Mouse (Mus musculus) embryonic stem cell, embryonic (primary cell): Measurements from ENCODE around the gene Mfap5.

Experiments used
- CTCF ChIA-PET, 4 experiments: fragments of 300-600 bp in 2 of 4; fragments of 350-600 bp in 2 of 4; sonication (Branson Sonifier 250); formaldehyde crosslinking; loops; one replicate each; lab custom pipeline; 2022; ENCODE audit warnings: inconsistent platforms in 2 of 4; lab: Charles Lee
- POLR2A ChIA-PET, 4 experiments: fragments of 300-600 bp in 2 of 4; fragments of 350-600 bp in 2 of 4; sonication (Branson Sonifier 250); formaldehyde crosslinking; loops; one replicate each; lab custom pipeline; 2022; ENCODE audit warnings: antibody characterized with exemption in 4 of 4, inconsistent platforms in 1 of 4; lab: Charles Lee

Mfap5 gene

GRCm38 (mm10) chr6:122569113-122569512, 63.5 kb downstream of the Mfap5 start:
- ChIA-PET POLR2A (interaction anchor here in 2 of 4 experiments (1.1 to 2.1 kb wide), 2 partner anchors 22 to 40 kb away, joined by 3 to 12 read pairs; partner anchors contain the start of gene Gdf3 (in 1 of the 2)), CTCF (no interaction called here)

GRCm38 (mm10) chr6:122569762-122570161, 64.1 kb downstream of the Mfap5 start:
- ChIA-PET CTCF (interaction anchor here in 2 of 4 experiments (1.0 to 2.6 kb wide), 4 partner anchors 7 to 13 kb away, joined by 3 to 9 read pairs (median 5); no protein-coding TSS in a partner anchor), POLR2A (interaction anchor here in 2 of 4 experiments (0.7 to 2.1 kb wide), 5 partner anchors 11 to 78 kb away, joined by 3 to 12 read pairs (median 3); partner anchors contain the start of gene Gdf3 (in 1 of the 2))

- CTCF ChIA-PET, result interaction anchor here (0.5 to 2.6 kb wide), 9 partner anchors 9 to 1762 kb away, joined by 3 to 9 read pairs (median 4); no protein-coding TSS in a partner anchor
- POLR2A ChIA-PET, result interaction anchor here in 2 of 4 experiments (0.9 to 2.1 kb wide), 5 partner anchors 9 to 38 kb away, joined by 3 to 12 read pairs (median 3); partner anchors contain the start of gene Gdf3 (in 1 of the 2)
Observed at GRCm38 (mm10) chr6:122570695-122571616, 65.3 kb downstream of the Mfap5 start.

- ChIA-PET POLR2A (interaction anchor here in 2 of 4 experiments (0.5 to 1.3 kb wide), 2 partner anchors 48 to 131 kb away, joined by 3 to 5 read pairs; no protein-coding TSS in a partner anchor), CTCF (interaction anchor here in 3 of 4 experiments (0.6 to 2.6 kb wide), 7 partner anchors 9 to 40 kb away, joined by 3 to 9 read pairs (median 4); no protein-coding TSS in a partner anchor)
Observed at GRCm38 (mm10) chr6:122571617-122571959, 65.9 kb downstream of the Mfap5 start.

GRCm38 (mm10) chr6:122575037-122575436, 69.4 kb downstream of the Mfap5 start:
- POLR2A ChIA-PET, result interaction anchor here in 2 of 4 experiments (0.6 to 1.6 kb wide), 4 partner anchors 8 to 116 kb away, joined by 3 to 4 read pairs (median 4); partner anchors contain the start of gene Apobec1 (in 1 of the 2)
- CTCF ChIA-PET, result interaction anchor here in 2 of 4 experiments (0.6 kb wide), 2 partner anchors 8 to 57 kb away, joined by 3 to 8 read pairs; no protein-coding TSS in a partner anchor

- ChIA-PET CTCF (no interaction called here), POLR2A (interaction anchor here in 3 of 4 experiments (0.5 to 1.5 kb wide), 4 partner anchors 9 to 83 kb away, joined by 3 to 6 read pairs (median 5); no protein-coding TSS in a partner anchor)
Observed at GRCm38 (mm10) chr6:122577030-122577429, 71.4 kb downstream of the Mfap5 start.
